Mouse (Mus musculus) adrenal gland, adult 18-20 months (tissue): ENCODE results near the gene Prss35. TPM values are rescaled to one million over a fixed set of nuclear protein-coding genes. Genes with fewer than 3 reads are reported as not detected.
A peak's percentile ranks its signal among the peaks of the same experiment; 100 is the strongest.

Experiments
- DNase-seq, 2 experiments: peaks; one replicate each; pipeline ENCODE4 v3.0.0; 2021 to 2022; ENCODE audit warnings: low spot score in 2 of 2
- total RNA-seq, 2 experiments: library from RNA; stranded (reverse); gene quantifications; 1 replicate in 1 of 2; 2 replicates in 1 of 2; pipeline ENCODE4 v1.2.3; 2021

Prss35 gene
- total RNA-seq, 2 experiments from 2014 or later = 136 to 445 TPM

DNA sequence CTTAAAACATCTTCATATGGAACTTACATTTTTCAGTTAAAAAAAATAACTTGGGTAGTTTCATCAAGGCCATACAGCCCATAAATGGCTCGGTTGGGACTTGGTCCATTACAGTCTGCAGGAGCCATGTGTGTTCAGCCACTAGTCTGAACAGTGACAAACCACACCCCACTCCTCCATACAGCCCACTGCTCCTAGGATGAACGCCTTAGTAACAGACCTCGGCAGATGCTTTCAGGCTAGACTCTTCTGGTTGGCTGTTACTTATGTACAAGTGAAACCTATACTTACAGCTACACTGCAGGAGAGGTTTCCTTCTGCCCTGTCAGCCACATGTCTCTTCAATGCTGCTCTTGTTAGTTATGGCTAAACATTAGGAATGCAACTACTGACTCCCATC, 51.8 kb downstream of the Prss35 start:
- DNase-seq = no peak

DNA sequence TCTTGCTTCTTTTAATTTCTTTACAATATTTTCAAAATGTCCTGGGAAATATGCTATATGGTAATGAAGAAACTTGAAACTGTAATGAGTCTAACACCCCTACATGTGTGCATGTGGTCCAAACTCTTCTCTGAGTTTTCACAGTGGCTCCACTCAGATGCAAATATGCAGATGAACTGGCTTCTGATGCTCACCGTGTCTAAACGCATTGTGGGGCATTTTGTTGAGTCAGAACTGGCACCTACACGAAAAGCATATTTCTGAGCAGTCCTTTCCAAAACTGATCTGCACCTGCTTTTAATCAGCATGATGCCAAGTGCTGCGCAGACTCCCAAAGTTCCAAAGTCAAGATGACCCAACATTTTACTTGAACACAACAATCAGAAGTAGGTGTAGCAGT, 54.1 kb downstream of the Prss35 start:
- no peak for DNase-seq

DNA sequence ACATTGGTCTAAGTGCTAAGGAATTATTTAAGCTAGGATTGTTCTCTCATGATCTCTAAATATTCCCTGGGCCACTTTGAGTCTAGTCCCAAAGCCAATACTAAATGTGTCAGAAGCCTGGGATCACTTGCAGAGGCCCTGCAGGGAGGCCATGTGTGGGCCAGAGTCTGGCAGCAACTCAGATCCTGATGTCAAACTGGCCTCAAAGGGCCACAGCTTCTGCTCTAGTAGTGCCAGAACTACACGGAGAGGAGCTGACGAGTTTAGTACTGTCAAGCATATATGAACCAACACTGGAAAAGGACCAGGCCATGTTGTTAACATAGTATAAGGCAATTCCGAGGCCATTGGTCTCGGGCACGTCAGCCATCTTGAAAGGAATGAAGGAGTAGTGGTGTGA, 54.7 kb downstream of the Prss35 start:
- DNase-seq = no peak

DNA sequence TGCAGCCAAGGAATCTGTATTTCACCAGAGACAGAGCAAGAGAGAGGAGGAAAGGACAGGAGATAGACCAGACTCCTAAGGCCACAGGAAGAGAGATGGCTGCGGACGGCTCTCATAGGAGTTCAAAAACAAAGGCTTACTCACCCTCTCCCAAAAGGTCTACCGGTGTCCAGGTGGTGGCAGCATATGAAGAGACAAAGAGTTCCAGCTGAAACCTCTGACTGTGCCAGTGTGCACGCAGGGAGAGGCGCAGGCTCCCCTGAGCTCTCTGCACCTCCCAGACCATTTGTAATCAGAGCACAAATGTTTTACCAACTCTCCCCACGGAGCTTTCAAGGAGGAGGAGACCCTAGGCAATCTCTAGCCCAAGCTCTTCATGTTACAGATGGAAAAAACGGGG, 55.2 kb downstream of the Prss35 start:
- DNase-seq = no peak

DNA sequence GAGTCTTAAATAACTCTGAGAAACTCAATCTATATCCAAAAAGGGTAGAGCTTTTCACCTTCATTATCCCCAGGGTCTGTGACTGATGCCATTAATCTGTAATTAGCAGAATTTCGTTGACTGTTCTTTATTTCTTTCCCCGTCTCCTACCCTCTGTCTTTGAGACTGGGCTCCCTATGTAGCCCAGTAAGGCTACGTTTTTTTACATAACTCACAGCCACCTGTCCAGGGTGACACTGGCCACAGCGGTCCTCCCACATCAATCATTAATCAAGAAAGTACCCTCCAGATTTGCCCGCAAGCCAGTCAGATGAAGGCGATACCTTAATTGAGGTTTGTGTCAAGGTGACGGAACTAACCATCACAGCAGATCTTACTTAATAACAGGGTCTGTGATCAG, 55.6 kb downstream of the Prss35 start:
- DNase-seq = no peak

DNA sequence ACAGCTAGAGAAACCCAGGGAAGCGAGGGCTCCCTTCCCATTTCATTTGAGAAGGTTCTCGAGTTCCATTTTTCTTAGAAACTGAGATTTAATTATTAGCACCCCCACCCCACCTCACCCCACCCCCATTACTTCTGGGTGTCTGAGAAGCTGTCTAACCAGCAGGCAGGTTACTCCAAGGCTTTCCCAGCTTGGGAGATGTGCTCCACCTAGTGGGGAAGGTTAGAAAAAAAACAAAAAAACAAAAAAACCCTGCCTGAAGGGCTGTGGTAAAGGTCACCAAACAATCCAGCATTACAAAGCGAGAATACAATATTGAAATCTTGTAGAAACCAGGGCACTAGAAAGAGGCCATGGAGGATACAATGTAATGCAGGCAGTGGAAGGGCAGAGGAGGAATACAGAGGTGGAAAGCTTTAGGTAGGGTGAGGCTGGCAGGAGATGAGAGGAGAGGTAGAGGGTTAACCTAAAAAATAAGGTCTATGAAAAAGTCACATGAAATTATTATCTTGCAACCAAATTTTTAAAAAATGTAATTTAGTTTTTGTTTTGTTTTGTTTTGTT, 57.2 kb downstream of the Prss35 start:
- DNase-seq = peak in 1 of 2 experiments; percentile 19

Other genes with a start within 250 kb of the Prss35 start
- gene Pgm3, start 171.8 kb upstream of the Prss35 start, total RNA-seq = 10 to 100 TPM; 32.2 to 42.6 TPM
- 1 to 10 TPM; 3.0 to 5.3 TPM for gene Rwdd2a, start 171.7 kb upstream of the Prss35 start, total RNA-seq
- 1,000 to 10,000 TPM; 1,361 to 1,780 TPM for gene Me1, start 47.7 kb upstream of the Prss35 start, total RNA-seq
- 10 to 100 TPM; 25.6 to 38.2 TPM for gene Snap91, start 137.0 kb downstream of the Prss35 start, total RNA-seq